Mouse (Mus musculus) T-helper 2 cell (primary cell): ENCODE measurements around the gene Zfp53.

Experiments
- in situ Hi-C: fragments of 300-600 bp; cut with MboI, MseI; formaldehyde crosslinking; loops from one replicate; pipeline ENCODE4 v1.15.1; 2025; ENCODE audit warnings: high pct_unique_total_duplicates

Zfp53 gene

DNA sequence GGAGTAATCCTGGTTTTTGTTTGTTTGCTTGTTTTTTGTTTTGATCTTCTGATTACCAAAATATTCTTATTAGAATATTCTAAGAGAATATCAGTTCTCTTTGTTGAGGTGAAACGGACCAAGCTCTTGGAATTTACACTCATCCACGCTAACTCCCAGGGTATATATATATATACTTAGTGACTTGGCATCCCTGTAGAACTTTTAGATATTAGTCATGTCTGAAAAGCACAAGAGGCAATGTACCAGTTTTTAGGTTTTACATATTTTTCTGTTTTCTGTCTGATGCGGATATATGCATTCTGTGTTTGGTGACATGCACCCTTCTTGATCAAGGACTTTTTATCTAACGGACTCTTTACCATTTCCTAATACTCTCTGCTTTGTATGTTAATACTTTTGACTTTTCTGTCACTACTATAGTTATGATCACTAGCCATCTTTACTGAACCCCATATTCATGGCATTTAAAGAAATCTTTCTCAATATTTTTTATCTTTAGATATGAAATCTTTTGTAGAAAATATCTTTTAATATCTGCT is 28.4 kb downstream of the Zfp53 start:
- in situ Hi-C loops, result loop anchor here (5.0 kb wide), 1 partner anchor 75 kb away; no protein-coding TSS in a partner anchor

DNA sequence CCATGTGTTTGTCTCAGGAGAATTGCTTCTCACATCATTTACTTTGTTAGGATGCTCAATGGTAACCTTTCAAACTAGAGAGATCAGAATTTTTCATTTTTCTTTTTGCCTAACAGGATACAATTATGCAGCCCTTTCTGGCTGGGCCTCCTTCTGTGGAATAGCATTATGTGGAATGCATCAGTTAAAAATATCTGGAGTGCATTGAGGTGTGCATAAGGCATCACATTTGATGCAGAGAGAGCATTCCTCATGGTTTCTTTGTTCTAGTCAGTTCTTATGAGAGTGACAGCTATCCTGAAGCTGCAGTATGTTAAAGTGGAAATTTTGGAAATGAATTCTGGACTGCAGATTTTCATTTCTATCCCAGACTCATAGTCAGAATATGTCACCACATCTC is 37.5 kb downstream of the Zfp53 start:
- in situ Hi-C loops, result loop anchor here (25.0 kb wide), 1 partner anchor 514 kb away; the partner anchor contains the start of gene Zfp160

DNA sequence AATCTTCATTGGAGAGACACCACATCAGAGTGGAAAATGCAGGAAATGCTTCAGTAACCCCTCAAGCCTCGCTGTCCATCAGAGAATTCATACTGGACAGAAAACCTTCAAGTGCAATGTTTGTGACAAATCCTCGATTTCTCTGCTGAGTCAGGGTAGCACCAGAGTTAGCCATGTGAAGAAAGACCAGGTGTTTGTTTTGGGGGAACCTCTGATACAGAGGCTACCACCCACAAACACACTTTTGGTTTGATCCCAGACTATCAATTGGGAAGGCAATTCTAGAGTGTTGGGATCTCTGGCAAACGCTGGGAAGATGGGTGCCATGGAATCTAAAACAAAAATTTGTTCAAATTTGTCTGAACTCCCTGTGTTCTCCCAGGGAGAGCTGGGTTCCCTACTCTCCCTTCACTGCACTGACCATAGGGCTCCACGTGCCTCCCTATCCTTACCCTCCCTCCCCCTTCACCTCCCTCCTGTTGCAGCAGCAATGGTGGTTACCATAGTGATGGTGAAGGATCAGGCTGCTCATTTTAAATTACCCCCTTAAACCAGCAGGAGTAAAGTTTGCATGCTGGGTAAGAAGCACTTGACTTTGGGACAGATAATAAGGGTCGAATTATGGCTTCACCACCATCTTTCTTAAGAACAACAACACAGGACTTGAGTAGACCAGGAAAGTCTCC is 42.0 kb downstream of the Zfp53 start:
- in situ Hi-C loops, result loop anchor here (10.0 to 25.0 kb wide), 2 partner anchors 256 to 518 kb away; partner anchors contain the start of gene Zfp160

DNA sequence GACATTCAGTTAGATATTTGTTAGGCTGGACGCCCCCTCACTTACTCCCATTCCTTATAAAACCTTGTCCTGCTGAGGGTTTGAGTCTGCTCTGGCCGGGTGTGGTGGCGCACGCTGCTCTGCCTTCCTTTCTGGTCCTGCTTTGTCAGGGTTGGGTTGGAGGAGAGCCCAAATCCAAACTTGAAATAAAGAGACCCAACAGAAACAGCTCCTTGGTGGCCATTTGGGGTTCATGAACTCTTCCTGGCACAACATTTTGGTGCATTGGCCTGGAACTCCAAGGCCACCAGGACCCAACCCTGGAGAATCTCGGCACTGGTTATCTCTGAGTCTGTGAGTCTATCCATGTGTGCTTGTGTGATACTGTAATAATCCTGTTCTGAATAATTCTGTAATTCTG is 42.8 kb downstream of the Zfp53 start:
- in situ Hi-C loops, result loop anchor here (10.0 to 25.0 kb wide), 2 partner anchors 257 to 519 kb away; partner anchors contain the start of gene Zfp160

DNA sequence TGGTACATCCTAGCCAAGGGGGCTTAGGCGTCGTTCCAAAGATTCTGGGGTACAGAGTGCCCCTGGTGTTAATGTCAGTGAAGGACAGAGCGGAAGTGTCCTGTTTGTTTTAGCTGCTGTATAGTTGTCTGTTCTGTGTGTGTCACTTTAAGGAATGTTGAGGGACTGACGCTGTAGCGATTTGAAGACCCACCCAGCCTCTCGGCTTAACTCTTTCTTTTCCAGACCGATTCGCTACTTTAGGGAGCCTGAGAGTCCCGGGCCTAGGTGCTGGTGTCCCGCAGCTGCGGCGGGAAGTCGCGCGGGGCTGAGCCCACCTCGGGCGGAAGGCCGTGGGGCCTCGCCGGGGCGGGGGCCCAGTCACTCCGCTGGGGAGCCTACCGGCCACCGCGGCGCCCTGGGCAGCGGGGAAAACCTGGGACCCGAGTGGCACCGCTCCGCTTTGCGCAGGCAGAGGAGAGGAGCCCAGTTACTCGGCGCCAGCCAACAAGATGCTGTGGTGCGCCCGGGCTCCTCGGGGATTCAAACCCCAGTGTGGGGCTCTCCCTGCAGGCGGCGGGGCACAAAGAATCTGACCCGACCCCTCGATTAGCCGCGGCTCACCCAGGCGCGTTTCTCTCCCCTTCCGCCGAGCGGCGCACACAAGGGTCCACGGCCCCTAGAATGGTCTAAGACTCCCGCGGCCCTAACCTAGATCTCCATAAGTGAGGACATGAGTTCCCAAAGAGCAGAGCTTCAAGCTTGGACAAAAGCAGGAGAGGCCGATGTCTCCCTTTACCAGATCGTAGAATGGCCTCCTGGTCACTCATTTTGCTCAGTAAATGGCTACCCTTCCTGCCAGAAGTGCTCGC is 43.5 kb downstream of the Zfp53 start:
- in situ Hi-C loops, result loop anchor here (10.0 to 25.0 kb wide), 2 partner anchors 258 to 520 kb away; partner anchors contain the start of gene Zfp160

DNA sequence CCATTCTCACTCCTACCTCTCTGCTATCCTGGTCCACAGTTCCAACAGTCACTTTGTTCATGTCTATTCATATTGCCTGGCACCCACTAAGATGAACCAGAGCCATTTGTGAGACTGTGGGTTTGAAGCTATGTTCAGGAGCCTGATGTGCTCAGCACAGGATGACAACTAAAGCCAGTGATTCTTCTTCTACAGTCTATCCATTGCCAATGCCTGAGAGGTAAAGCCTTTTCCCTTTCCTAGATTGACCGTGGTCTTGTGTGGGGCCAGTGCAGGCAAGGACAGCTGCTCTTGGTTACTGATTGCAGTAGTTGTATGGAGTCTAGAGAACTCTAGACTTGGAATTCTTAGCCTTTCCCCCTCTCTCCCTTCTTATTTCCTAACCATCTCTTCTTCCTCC is 45.2 kb downstream of the Zfp53 start:
- in situ Hi-C loops, result loop anchor here (10.0 to 25.0 kb wide), 2 partner anchors 259 to 522 kb away; partner anchors contain the start of gene Zfp160

DNA sequence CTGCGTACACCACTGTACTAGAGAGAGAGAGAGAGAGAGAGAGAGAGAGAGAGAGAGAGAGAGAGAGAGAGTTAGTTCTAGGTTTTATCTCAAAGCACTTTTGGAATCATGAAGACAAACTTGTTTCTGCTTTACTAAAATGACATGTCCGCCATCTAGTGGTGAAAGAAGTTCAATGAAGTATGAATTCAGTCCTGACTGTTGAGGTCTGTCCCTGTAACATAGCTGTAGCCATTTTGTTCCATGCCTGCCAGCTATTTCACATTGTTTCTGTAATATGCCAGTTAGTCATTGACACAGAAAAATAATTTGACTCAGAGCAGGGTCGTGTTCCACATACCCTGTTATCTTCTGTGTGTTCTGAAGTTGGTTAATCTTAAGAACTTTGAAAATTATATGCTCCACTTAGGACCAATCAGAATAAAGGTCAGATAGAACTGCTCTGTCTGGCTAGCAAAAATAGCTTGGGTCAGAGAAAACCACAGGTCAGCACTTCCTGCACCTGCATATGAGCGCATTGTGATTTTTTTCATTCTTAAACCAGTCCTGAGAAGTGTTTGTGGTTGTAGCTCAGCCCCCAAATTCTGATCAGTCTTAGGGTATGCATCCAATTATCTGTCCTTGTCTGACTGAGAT is 45.8 kb downstream of the Zfp53 start:
- in situ Hi-C loops, result loop anchor here (10.0 to 25.0 kb wide), 2 partner anchors 260 to 522 kb away; partner anchors contain the start of gene Zfp160

DNA sequence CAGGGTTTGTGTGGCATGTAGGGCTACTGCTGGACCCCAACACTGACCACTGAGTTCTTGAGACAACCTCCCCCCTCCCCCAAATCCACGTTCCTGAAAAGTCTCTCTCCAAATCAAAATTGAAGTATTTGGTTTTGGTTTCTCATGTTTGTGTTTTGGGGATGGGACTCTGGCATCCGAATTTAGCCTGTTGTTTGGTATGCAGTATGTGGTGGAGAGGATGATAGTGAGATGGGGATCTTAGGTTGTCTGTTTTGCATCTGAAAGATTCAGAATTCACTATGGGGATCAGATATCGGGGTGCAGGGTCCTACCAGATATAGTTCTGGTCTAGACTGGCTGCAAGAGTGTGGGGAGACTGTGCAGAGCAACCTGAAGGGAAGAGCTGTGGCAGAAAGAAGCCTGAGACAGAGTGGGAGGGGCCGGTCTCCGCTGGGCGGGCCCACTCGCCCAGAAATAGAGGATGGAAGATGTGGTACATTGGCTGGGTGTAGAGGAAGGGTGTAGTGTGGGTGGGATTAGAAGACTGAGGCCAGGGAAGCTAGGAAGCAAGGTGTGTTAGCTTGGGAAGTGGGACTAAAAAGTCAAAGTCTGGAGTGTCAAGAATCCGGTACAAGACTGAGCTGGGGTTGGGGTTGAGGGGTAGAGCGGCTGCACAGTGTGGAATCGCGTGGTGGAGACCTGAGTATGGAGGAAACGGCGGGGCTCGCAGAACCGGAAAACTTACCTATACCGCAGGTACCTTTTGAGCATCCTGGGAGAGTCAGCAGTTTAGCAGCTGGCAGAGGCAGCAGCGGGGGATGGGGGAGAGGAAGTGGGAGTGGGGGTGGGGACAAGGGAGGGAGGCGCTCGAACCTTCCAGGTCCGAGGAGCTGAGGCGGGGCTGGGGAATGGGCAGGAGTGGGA is 46.6 kb downstream of the Zfp53 start, which contains the start of gene Zfp52:
TSS of gene Zfp52 (plus strand) at position 444 of the 906 bp plus-strand sequence.
- in situ Hi-C loops, result loop anchor here (10.0 to 25.0 kb wide), 2 partner anchors 261 to 523 kb away; partner anchors contain the start of gene Zfp160

DNA sequence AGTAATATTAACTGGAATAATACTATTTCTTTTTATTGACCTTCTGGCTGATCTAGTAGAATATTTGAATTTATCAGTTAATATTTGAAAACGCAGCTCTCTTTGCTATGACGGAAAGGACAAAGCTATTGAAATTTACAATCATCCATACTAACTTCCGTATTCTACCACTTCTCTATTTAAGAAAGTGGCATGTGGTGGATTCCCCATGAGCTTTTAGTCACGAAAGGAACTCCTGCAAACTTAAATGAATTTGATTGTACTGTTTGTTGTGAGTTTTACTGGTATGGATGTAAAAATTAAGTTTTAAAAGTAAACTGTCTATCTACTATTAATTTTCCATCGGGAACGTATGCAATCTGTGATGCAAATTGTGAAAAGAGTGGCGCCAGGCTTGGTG is 47.3 kb downstream of the Zfp53 start:
- in situ Hi-C loops, result loop anchor here (10.0 to 25.0 kb wide), 2 partner anchors 261 to 524 kb away; partner anchors contain the start of gene Zfp160

DNA sequence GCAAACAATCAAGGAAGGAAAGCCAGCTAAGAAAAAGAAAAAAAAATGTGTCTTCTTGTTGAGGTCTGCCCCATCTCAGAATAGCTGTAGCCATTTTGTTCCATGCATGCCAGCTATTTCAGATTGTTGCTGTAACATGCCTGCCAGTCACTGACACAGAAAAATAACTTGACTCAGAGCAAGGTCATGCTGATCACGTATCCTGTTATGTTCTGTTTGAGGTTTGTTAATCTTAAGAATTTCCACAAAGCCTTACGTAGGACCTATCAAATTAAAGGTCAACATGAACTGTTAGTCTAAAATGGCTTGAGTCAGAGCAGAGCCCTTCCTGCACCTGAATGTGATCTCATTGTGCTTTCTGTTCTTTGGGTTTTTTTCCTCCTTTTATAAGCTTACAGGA is 47.9 kb downstream of the Zfp53 start:
- in situ Hi-C loops, result loop anchor here (10.0 to 25.0 kb wide), 2 partner anchors 262 to 524 kb away; partner anchors contain the start of gene Zfp160

DNA sequence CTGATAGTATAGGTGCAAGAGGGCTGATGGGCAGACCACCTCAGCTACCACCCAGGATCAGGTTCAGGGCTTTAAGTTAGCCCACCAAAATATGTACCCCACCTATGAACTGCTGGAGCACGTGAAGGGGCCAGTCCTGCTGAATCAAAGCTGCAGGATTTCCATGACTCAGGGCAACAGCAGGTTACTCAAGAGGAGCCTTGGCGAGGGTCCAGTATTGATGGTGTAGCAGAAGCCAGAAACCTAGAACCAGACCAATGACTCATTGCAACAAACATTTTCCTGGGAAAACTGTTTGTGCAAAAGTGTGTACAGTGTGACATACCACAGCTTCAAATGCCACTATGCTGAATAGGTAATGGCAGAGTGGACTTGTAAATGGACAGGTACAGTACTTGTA is 69.0 kb downstream of the Zfp53 start:
- in situ Hi-C loops, result loop anchor here (25.0 kb wide), 1 partner anchor 1979 kb away; no protein-coding TSS in a partner anchor
